Mouse (Mus musculus): Measurements from ENCODE around the gene Clic4. TPM values are rescaled to one million over a fixed set of nuclear protein-coding genes. Genes with fewer than 3 reads are reported as not detected.

Clic4 gene
- polyA plus RNA-seq, 1 experiment from 2014 or later: 179 TPM

GRCm38 (mm10) chr4:135297146-135297545 is 24.5 kb upstream of the Clic4 start:
- Histone ChIP-seq H3K27me3 (ENCODE audit: control insufficient read depth, insufficient read depth, low read depth, low read length) (no peaks in the 10 kb centered on the region), H3K36me3 (ENCODE audit: control insufficient read depth, insufficient read depth, low read length) (no peaks in the 10 kb centered on the region), H3K4me3 (ENCODE audit: low read length) (no peak overlapping the region), H3K9ac (ENCODE audit: low read length) (no peak overlapping the region), H3K4me2 (ENCODE audit: low read depth, low read length) (no peak overlapping the region), H3K4me1 (replicated peaks; ENCODE audit: control insufficient read depth, insufficient read depth, low read length) (peaks cover 17% of the 10 kb centered on the region), H3K9me3 (ENCODE audit: control insufficient read depth, low read length) (no peaks in the 10 kb centered on the region; the same call in 1 of the 2 replicates), H3K27ac (ENCODE audit: low read length) (no peak overlapping the region)
- peak; percentile 18; the same call in 1 of the 2 replicates for ATAC-seq (ENCODE audit: low read depth)
- 75% methylated on average over 7 of the region's 7 CpGs for WGBS

GRCm38 (mm10) chr4:135296565-135296964 is 24.0 kb upstream of the Clic4 start:
- Histone ChIP-seq H3K27ac (ENCODE audit: low read length) (no peak overlapping the region), H3K4me1 (replicated peaks; ENCODE audit: control insufficient read depth, insufficient read depth, low read length) (peaks cover 22% of the 10 kb centered on the region), H3K27me3 (ENCODE audit: control insufficient read depth, insufficient read depth, low read depth, low read length) (no peaks in the 10 kb centered on the region), H3K4me3 (ENCODE audit: low read length) (no peak overlapping the region), H3K36me3 (ENCODE audit: control insufficient read depth, insufficient read depth, low read length) (no peaks in the 10 kb centered on the region), H3K9ac (ENCODE audit: low read length) (no peak overlapping the region), H3K4me2 (ENCODE audit: low read depth, low read length) (no peak overlapping the region), H3K9me3 (ENCODE audit: control insufficient read depth, low read length) (no peaks in the 10 kb centered on the region; the same call in 1 of the 2 replicates)
- no peak for ATAC-seq (ENCODE audit: low read depth)

GRCm38 (mm10) chr4:135293813-135294212 is 21.2 kb upstream of the Clic4 start:
- no peak for ATAC-seq (ENCODE audit: low read depth)
- H3K36me3 ChIP-seq (ENCODE audit: control insufficient read depth, insufficient read depth, low read length): no peaks in the 10 kb centered on the region
- no peak overlapping the region for H3K4me2 ChIP-seq (ENCODE audit: low read depth, low read length)
- no peak overlapping the region for H3K9ac ChIP-seq (ENCODE audit: low read length)
- 67% methylated on average over 3 of the region's 3 CpGs for WGBS
- H3K4me1 ChIP-seq (replicated peaks; ENCODE audit: control insufficient read depth, insufficient read depth, low read length): peaks cover 23% of the 10 kb centered on the region
- H3K27ac ChIP-seq (ENCODE audit: low read length): no peak overlapping the region
- no peaks in the 10 kb centered on the region; the same call in 1 of the 2 replicates for H3K9me3 ChIP-seq (ENCODE audit: control insufficient read depth, low read length)
- no peaks in the 10 kb centered on the region for H3K27me3 ChIP-seq (ENCODE audit: control insufficient read depth, insufficient read depth, low read depth, low read length)
- H3K4me3 ChIP-seq (ENCODE audit: low read length): no peak overlapping the region

- WGBS: 9% methylated on average over 12 of the region's 12 CpGs
- H3K36me3 ChIP-seq (ENCODE audit: control insufficient read depth, insufficient read depth, low read length): no peaks in the 10 kb centered on the region
- peak overlapping the region; percentile 72 for H3K27ac ChIP-seq (ENCODE audit: low read length)
- H3K4me3 ChIP-seq (ENCODE audit: low read length): no peak overlapping the region
- no peaks in the 10 kb centered on the region for H3K27me3 ChIP-seq (ENCODE audit: control insufficient read depth, insufficient read depth, low read depth, low read length)
- no peaks in the 10 kb centered on the region; the same call in 1 of the 2 replicates for H3K9me3 ChIP-seq (ENCODE audit: control insufficient read depth, low read length)
- H3K9ac ChIP-seq (ENCODE audit: low read length): 0 out of 2 replicates have a peak overlapping the region, but pooled peaks have one; percentile 18
- peak overlapping the region; percentile 41 for H3K4me2 ChIP-seq (ENCODE audit: low read depth, low read length)
- peak; percentile 71 for ATAC-seq (ENCODE audit: low read depth)
- peaks cover 17% of the 10 kb centered on the region for H3K4me1 ChIP-seq (replicated peaks; ENCODE audit: control insufficient read depth, insufficient read depth, low read length)
These were observed 20.0 kb upstream of the Clic4 start for GRCm38 (mm10) chr4:135292477-135293089.

GRCm38 (mm10) chr4:135291841-135292240 is 19.2 kb upstream of the Clic4 start:
- peak overlapping the region; percentile 72 for H3K27ac ChIP-seq (ENCODE audit: low read length)
- peak overlapping the region; percentile 41; the same call in 1 of the 2 replicates for H3K4me2 ChIP-seq (ENCODE audit: low read depth, low read length)
- no peaks in the 10 kb centered on the region; the same call in 1 of the 2 replicates for H3K9me3 ChIP-seq (ENCODE audit: control insufficient read depth, low read length)
- no peak overlapping the region for H3K9ac ChIP-seq (ENCODE audit: low read length)
- WGBS: 27% methylated on average over 6 of the region's 6 CpGs
- peaks cover 24% of the 10 kb centered on the region for H3K4me1 ChIP-seq (replicated peaks; ENCODE audit: control insufficient read depth, insufficient read depth, low read length)
- no peaks in the 10 kb centered on the region for H3K27me3 ChIP-seq (ENCODE audit: control insufficient read depth, insufficient read depth, low read depth, low read length)
- no peak for ATAC-seq (ENCODE audit: low read depth)
- no peaks in the 10 kb centered on the region for H3K36me3 ChIP-seq (ENCODE audit: control insufficient read depth, insufficient read depth, low read length)
- no peak overlapping the region for H3K4me3 ChIP-seq (ENCODE audit: low read length)

- Histone ChIP-seq H3K27me3 (ENCODE audit: control insufficient read depth, insufficient read depth, low read depth, low read length) (no peaks in the 10 kb centered on the region), H3K9me3 (ENCODE audit: control insufficient read depth, low read length) (no peaks in the 10 kb centered on the region; the same call in 1 of the 2 replicates), H3K9ac (ENCODE audit: low read length) (no peak overlapping the region), H3K4me2 (ENCODE audit: low read depth, low read length) (no peak overlapping the region), H3K36me3 (ENCODE audit: control insufficient read depth, insufficient read depth, low read length) (no peaks in the 10 kb centered on the region), H3K27ac (ENCODE audit: low read length) (no peak overlapping the region), H3K4me1 (replicated peaks; ENCODE audit: control insufficient read depth, insufficient read depth, low read length) (peaks cover 30% of the 10 kb centered on the region), H3K4me3 (ENCODE audit: low read length) (no peak overlapping the region)
- 68% methylated on average over 8 of the region's 8 CpGs for WGBS
- no peak for ATAC-seq (ENCODE audit: low read depth)
These were observed 18.6 kb upstream of the Clic4 start for GRCm38 (mm10) chr4:135291199-135291598.

- Histone ChIP-seq H3K9ac (ENCODE audit: low read length) (no peak overlapping the region), H3K4me2 (ENCODE audit: low read depth, low read length) (no peak overlapping the region), H3K27ac (ENCODE audit: low read length) (peak overlapping the region; percentile 25; the same call in 1 of the 2 replicates), H3K4me3 (ENCODE audit: low read length) (no peak overlapping the region), H3K27me3 (ENCODE audit: control insufficient read depth, insufficient read depth, low read depth, low read length) (no peaks in the 10 kb centered on the region), H3K36me3 (ENCODE audit: control insufficient read depth, insufficient read depth, low read length) (no peaks in the 10 kb centered on the region), H3K4me1 (replicated peaks; ENCODE audit: control insufficient read depth, insufficient read depth, low read length) (peaks cover 37% of the 10 kb centered on the region), H3K9me3 (ENCODE audit: control insufficient read depth, low read length) (no peaks in the 10 kb centered on the region)
- WGBS: 34% methylated on average over 3 of the region's 3 CpGs
- no peak for ATAC-seq (ENCODE audit: low read depth)
These were observed 15.4 kb upstream of the Clic4 start for GRCm38 (mm10) chr4:135287975-135288374.

GRCm38 (mm10) chr4:135286833-135287395 is 14.3 kb upstream of the Clic4 start:
- Histone ChIP-seq H3K4me2 (ENCODE audit: low read depth, low read length) (peak overlapping the region; percentile 31), H3K4me1 (replicated peaks; ENCODE audit: control insufficient read depth, insufficient read depth, low read length) (peaks cover 31% of the 10 kb centered on the region), H3K4me3 (ENCODE audit: low read length) (0 out of 2 replicates have a peak overlapping the region, but pooled peaks have one; percentile 16), H3K9ac (ENCODE audit: low read length) (peak overlapping the region; percentile 58), H3K36me3 (ENCODE audit: control insufficient read depth, insufficient read depth, low read length) (no peaks in the 10 kb centered on the region), H3K9me3 (ENCODE audit: control insufficient read depth, low read length) (no peaks in the 10 kb centered on the region), H3K27me3 (ENCODE audit: control insufficient read depth, insufficient read depth, low read depth, low read length) (no peaks in the 10 kb centered on the region), H3K27ac (ENCODE audit: low read length) (peak overlapping the region; percentile 91)
- 8% methylated on average over 16 of the region's 16 CpGs for WGBS
- peak; percentile 72 for ATAC-seq (ENCODE audit: low read depth)

GRCm38 (mm10) chr4:135286033-135286622 is 13.5 kb upstream of the Clic4 start:
- H3K4me2 ChIP-seq (ENCODE audit: low read depth, low read length): peak overlapping the region; percentile 31; the same call in 1 of the 2 replicates
- H3K27ac ChIP-seq (ENCODE audit: low read length): peak overlapping the region; percentile 91
- 54% methylated on average over 12 of the region's 12 CpGs for WGBS
- no peaks in the 10 kb centered on the region for H3K27me3 ChIP-seq (ENCODE audit: control insufficient read depth, insufficient read depth, low read depth, low read length)
- ATAC-seq (ENCODE audit: low read depth): no peak
- peaks cover 26% of the 10 kb centered on the region for H3K4me1 ChIP-seq (replicated peaks; ENCODE audit: control insufficient read depth, insufficient read depth, low read length)
- no peak overlapping the region for H3K4me3 ChIP-seq (ENCODE audit: low read length)
- H3K9ac ChIP-seq (ENCODE audit: low read length): peak overlapping the region; percentile 28; the same call in 1 of the 2 replicates
- H3K9me3 ChIP-seq (ENCODE audit: control insufficient read depth, low read length): no peaks in the 10 kb centered on the region
- no peaks in the 10 kb centered on the region for H3K36me3 ChIP-seq (ENCODE audit: control insufficient read depth, insufficient read depth, low read length)
